Mouse (Mus musculus) cerebellum, adult 11 months (tissue): Measurements from ENCODE around the gene Nlrp3.

ENCODE experiments used
- DNase-seq: peaks from one replicate; pipeline ENCODE4 v3.0.0; 2022

The Nlrp3 gene

GRCm38 (mm10) chr11:59541324-59541723 lies at the start of gene Nlrp3:
TSS of gene Nlrp3 (plus strand) at chr11:59541568.
- no peak for DNase-seq

- no peak for DNase-seq
Observed at GRCm38 (mm10) chr11:59496672-59497310, 44.6 kb upstream of the Nlrp3 start.

- no peak for DNase-seq
Observed at GRCm38 (mm10) chr11:59497747-59498146, 43.6 kb upstream of the Nlrp3 start.

GRCm38 (mm10) chr11:59501978-59502700 lies 39.2 kb upstream of the Nlrp3 start:
- DNase-seq: no peak

GRCm38 (mm10) chr11:59505351-59505838 lies 36.0 kb upstream of the Nlrp3 start:
- peak; percentile 60 for DNase-seq

- DNase-seq: peak; percentile 74
Observed at GRCm38 (mm10) chr11:59505839-59506712, 35.3 kb upstream of the Nlrp3 start.

GRCm38 (mm10) chr11:59506713-59507074 lies 34.7 kb upstream of the Nlrp3 start:
- no peak for DNase-seq

- DNase-seq: no peak
Observed at GRCm38 (mm10) chr11:59511558-59511957, 29.8 kb upstream of the Nlrp3 start.

GRCm38 (mm10) chr11:59512733-59513132 lies 28.6 kb upstream of the Nlrp3 start:
- DNase-seq: no peak

- DNase-seq: no peak
Observed at GRCm38 (mm10) chr11:59513556-59513955, 27.8 kb upstream of the Nlrp3 start.

GRCm38 (mm10) chr11:59514381-59514780 lies 27.0 kb upstream of the Nlrp3 start:
- no peak for DNase-seq

- DNase-seq: no peak
Observed at GRCm38 (mm10) chr11:59514789-59515188, 26.6 kb upstream of the Nlrp3 start.

- DNase-seq: no peak
Observed at GRCm38 (mm10) chr11:59517441-59517840, 23.9 kb upstream of the Nlrp3 start.

GRCm38 (mm10) chr11:59518226-59518625 lies 23.1 kb upstream of the Nlrp3 start:
- no peak for DNase-seq

GRCm38 (mm10) chr11:59519741-59520495 lies 21.4 kb upstream of the Nlrp3 start:
- no peak for DNase-seq

- DNase-seq: no peak
Observed at GRCm38 (mm10) chr11:59524150-59524549, 17.2 kb upstream of the Nlrp3 start.

- DNase-seq: peak; percentile 76
Observed at GRCm38 (mm10) chr11:59525237-59525636, 16.1 kb upstream of the Nlrp3 start.

- no peak for DNase-seq
Observed at GRCm38 (mm10) chr11:59526472-59527080, 14.8 kb upstream of the Nlrp3 start, which contains the start of gene Zkscan17. TSS of gene Zkscan17 (minus strand) at chr11:59526751.

GRCm38 (mm10) chr11:59530221-59530620 lies 11.1 kb upstream of the Nlrp3 start:
- no peak for DNase-seq

GRCm38 (mm10) chr11:59530870-59531535 lies 10.4 kb upstream of the Nlrp3 start:
- DNase-seq: peak; percentile 82

- no peak for DNase-seq
Observed at GRCm38 (mm10) chr11:59531562-59531961, 9.8 kb upstream of the Nlrp3 start.
